Comparison of ENCODE assay signal across 18 mouse cellular contexts in genomic region chr7:31145596-31146160, GRCm38 (mm10). TPM values are rescaled to one million over a fixed set of nuclear protein-coding genes. Genes with fewer than 3 reads are reported as not detected.
A peak's percentile ranks its signal among the peaks of the same experiment; 100 is the strongest.
DNase-seq lines count a peak whose midpoint lies in the region; ATAC-seq lines count a peak whose summit lies in the region.
"Had no signal": no experiment of that assay in that cellular context is flagged by ENCODE, and none has a peak within 500 bp of the region (broad histone marks: within the 10 kb centered on the region; RNA-seq: fewer than 3 reads in every experiment).

No protein-coding gene starts in this region.

- no peak overlapping the region for H3K4me2 ChIP-seq in liver, embryonic 12.5 days
- 0 out of 2 replicates have a peak overlapping the region, but pooled peaks have one; percentile 8 for H3K4me2 ChIP-seq in intestine, embryonic 14.5 days (ENCODE audit: low read length)
- no peak overlapping the region for H3K4me2 ChIP-seq in liver, embryonic 13.5 days
- H3K4me2 ChIP-seq: heart, embryonic 15.5 days; hindbrain, embryonic 12.5 days; midbrain, embryonic 13.5 days; neural tube, embryonic 12.5 days had no signal

- WGBS in liver, embryonic 12.5 days (ENCODE audit: insufficient replicate concordance) = 64% methylated on average over 12 of the region's 12 CpGs
- 12% methylated on average over 12 of the region's 12 CpGs for WGBS in intestine, embryonic 14.5 days
- 67% methylated on average over 12 of the region's 12 CpGs for WGBS in liver, embryonic 13.5 days (ENCODE audit: insufficient replicate concordance)

- H3K27ac ChIP-seq in liver, embryonic 12.5 days = no peak overlapping the region
- peak overlapping the region; percentile 47 for H3K27ac ChIP-seq in intestine, embryonic 14.5 days (ENCODE audit: low read depth)
- H3K27ac ChIP-seq in liver, embryonic 13.5 days = no peak overlapping the region
- H3K27ac ChIP-seq: heart, embryonic 15.5 days; hindbrain, embryonic 12.5 days; macrophage; midbrain, embryonic 13.5 days; neural tube, embryonic 12.5 days had no signal

- H3K36me3 ChIP-seq in liver, embryonic 12.5 days = peaks cover 41% of the 10 kb centered on the region
- H3K36me3 ChIP-seq in intestine, embryonic 14.5 days (ENCODE audit: control insufficient read depth, insufficient read depth, low read length) = peaks cover 33% of the 10 kb centered on the region
- peaks cover 29% of the 10 kb centered on the region for H3K36me3 ChIP-seq in liver, embryonic 13.5 days

- H3K27me3 ChIP-seq in liver, embryonic 12.5 days (replicated peaks) = no peaks in the 10 kb centered on the region
- H3K27me3 ChIP-seq in intestine, embryonic 14.5 days (replicated peaks; ENCODE audit: control insufficient read depth, insufficient read depth, low read length) = no peaks in the 10 kb centered on the region
- H3K27me3 ChIP-seq in liver, embryonic 13.5 days = no peaks in the 10 kb centered on the region
- H3K27me3 ChIP-seq: heart, embryonic 15.5 days; hindbrain, embryonic 12.5 days; midbrain, embryonic 13.5 days; neural tube, embryonic 12.5 days had no signal

- no peaks in the 10 kb centered on the region for H3K9me3 ChIP-seq in liver, embryonic 12.5 days (replicated peaks)
- no peaks in the 10 kb centered on the region for H3K9me3 ChIP-seq in intestine, embryonic 14.5 days (ENCODE audit: control insufficient read depth, low read length)
- H3K9me3 ChIP-seq in liver, embryonic 13.5 days (replicated peaks) = no peaks in the 10 kb centered on the region
- H3K9me3 ChIP-seq: heart, embryonic 15.5 days; hindbrain, embryonic 12.5 days; midbrain, embryonic 13.5 days; neural tube, embryonic 12.5 days had no signal

- peaks cover 53% of the 10 kb centered on the region for H3K4me1 ChIP-seq in liver, embryonic 12.5 days
- H3K4me1 ChIP-seq in intestine, embryonic 14.5 days (replicated peaks; ENCODE audit: control insufficient read depth, insufficient read depth, low read length) = peaks cover 46% of the 10 kb centered on the region
- H3K4me1 ChIP-seq in liver, embryonic 13.5 days (replicated peaks) = peaks cover 52% of the 10 kb centered on the region

- no peak for ATAC-seq in liver, embryonic 12.5 days
- ATAC-seq in intestine, embryonic 14.5 days (replicated peaks; ENCODE audit: low FRiP score, low TSS enrichment, low read depth) = peak; percentile 88
- 0 out of 2 replicates have a peak, but pooled peaks have one; percentile 19 for ATAC-seq in liver, embryonic 13.5 days (ENCODE audit: low read depth)
- no peak for ATAC-seq in frontal cortex, adult (ENCODE audit: low TSS enrichment)
- ATAC-seq: midbrain, embryonic 13.5 days had no signal

- peak; percentile 21 for DNase-seq in liver
- peak; percentile 71 for DNase-seq in intestine, embryonic 14.5 days (ENCODE audit: low spot score)
- DNase-seq in liver, embryonic 13.5 days = no peak
- DNase-seq in lung, postnatal 4 days = peak; percentile 33 to 56
- no peak for DNase-seq in T-cell, adult 2 months (ENCODE audit: low spot score)
- DNase-seq: adrenal gland, postnatal 10 days; cerebellum, adult 9-11 months; kidney, adult 8-10 months; retina, postnatal 1 day; thymus, postnatal 25 days had no signal

- no peak overlapping the region for H3K9ac ChIP-seq in liver, embryonic 12.5 days
- H3K9ac ChIP-seq in intestine, embryonic 14.5 days (ENCODE audit: low read length) = no peak overlapping the region
- H3K9ac ChIP-seq in liver, embryonic 13.5 days = no peak overlapping the region
- H3K9ac ChIP-seq: heart, embryonic 15.5 days; hindbrain, embryonic 12.5 days; midbrain, embryonic 13.5 days; neural tube, embryonic 12.5 days had no signal

- no peak overlapping the region for H3K4me3 ChIP-seq in liver, embryonic 12.5 days
- H3K4me3 ChIP-seq in intestine, embryonic 14.5 days (ENCODE audit: low read depth, low read length) = no peak overlapping the region
- H3K4me3 ChIP-seq in liver, embryonic 13.5 days (replicated peaks) = no peak overlapping the region
- H3K4me3 ChIP-seq: erythroblast, embryonic 14.5 days; heart, embryonic 15.5 days; hindbrain, embryonic 12.5 days; midbrain, embryonic 13.5 days; neural tube, embryonic 12.5 days had no signal

RNA-seq across cellular contexts. Expression of gene Gramd1a, which starts 10.0 kb away (rescaled TPM):
- 20.3 and 21.2 TPM in 2 replicates for polyA plus RNA-seq in liver, embryonic 12.5 days (2016; fragmentation: Nextera tagmentation; extraction: Ambion mirVana)
- 54.2 and 66.2 TPM in 2 replicates for polyA plus RNA-seq in intestine, embryonic 14.5 days (2014; fragmentation: Nextera tagmentation; extraction: Ambion mirVana)
- 9.3 and 10.7 TPM in 2 replicates for polyA plus RNA-seq in liver, embryonic 13.5 days (2015; fragmentation: Nextera tagmentation; extraction: Ambion mirVana)

RNA-seq across cellular contexts. Expression of gene Scn1b, which starts 18.9 kb away (rescaled TPM):
- polyA plus RNA-seq in liver, embryonic 12.5 days (2016; fragmentation: Nextera tagmentation; extraction: Ambion mirVana) = 0.97 and 1.2 TPM in 2 replicates
- 0.99 and 2.4 TPM in 2 replicates for polyA plus RNA-seq in intestine, embryonic 14.5 days (2014; fragmentation: Nextera tagmentation; extraction: Ambion mirVana)
- polyA plus RNA-seq in liver, embryonic 13.5 days (2015; fragmentation: Nextera tagmentation; extraction: Ambion mirVana) = 0.42 and 0.60 TPM in 2 replicates

RNA-seq across cellular contexts. Expression of gene Hpn, which starts 30.6 kb away (rescaled TPM):
- 33.2 and 36.2 TPM in 2 replicates for polyA plus RNA-seq in liver, embryonic 12.5 days (2016; fragmentation: Nextera tagmentation; extraction: Ambion mirVana)
- 23.5 and 29.0 TPM in 2 replicates for polyA plus RNA-seq in intestine, embryonic 14.5 days (2014; fragmentation: Nextera tagmentation; extraction: Ambion mirVana)
- 45.7 and 45.8 TPM in 2 replicates for polyA plus RNA-seq in liver, embryonic 13.5 days (2015; fragmentation: Nextera tagmentation; extraction: Ambion mirVana)

Comparison
In these comparisons a context has a peak if more than half of its experiments do, and no peak if none do; other contexts are left out.
1. DNase-seq: peak in liver (single experiment), intestine, embryonic 14.5 days (single experiment) and lung, postnatal 4 days (2 of 2); none in liver, embryonic 13.5 days (single experiment) and T-cell, adult 2 months (single experiment).
2. ATAC-seq: peak in intestine, embryonic 14.5 days (single experiment) and liver, embryonic 13.5 days (single experiment); none in liver, embryonic 12.5 days (single experiment) and frontal cortex, adult (single experiment).